Mouse (Mus musculus): ENCODE results near the gene Plekhf1.

The Plekhf1 gene

GRCm38 (mm10) chr7:38189136-38189982 is 38.5 kb downstream of the Plekhf1 start:
- intact Hi-C loops (cut with DNase I), result no loop called here

- intact Hi-C loops (cut with DNase I), result no loop called here
Observed at GRCm38 (mm10) chr7:38188281-38189075, 39.3 kb downstream of the Plekhf1 start.

- intact Hi-C loops (cut with DNase I), result no loop called here
Observed at GRCm38 (mm10) chr7:38187796-38188195, 40.0 kb downstream of the Plekhf1 start.

- intact Hi-C loops (cut with DNase I), result no loop called here
Observed at GRCm38 (mm10) chr7:38186861-38187260, 41.0 kb downstream of the Plekhf1 start.

GRCm38 (mm10) chr7:38184786-38185185 is 43.0 kb downstream of the Plekhf1 start:
- intact Hi-C loops (cut with DNase I), result loop anchor here (5.0 kb wide), 1 partner anchor 83 kb away; no protein-coding TSS in a partner anchor

GRCm38 (mm10) chr7:38184418-38184745 is 43.4 kb downstream of the Plekhf1 start:
- intact Hi-C loops (cut with DNase I), result loop anchor here (5.0 kb wide), 1 partner anchor 83 kb away; no protein-coding TSS in a partner anchor

GRCm38 (mm10) chr7:38183709-38184417 is 44.0 kb downstream of the Plekhf1 start:
- intact Hi-C loops (cut with DNase I), result loop anchor here (5.0 kb wide), 1 partner anchor 83 kb away; no protein-coding TSS in a partner anchor

GRCm38 (mm10) chr7:38182962-38183687 is 44.7 kb downstream of the Plekhf1 start, which contains the start of gene 1600014C10Rik:
Gene 1600014C10Rik, plus strand, starts transcription at chr7:38183217.
- intact Hi-C loops (cut with DNase I), result loop anchor here (1.0 to 5.0 kb wide), 2 partner anchors 18 to 84 kb away; no protein-coding TSS in a partner anchor

- intact Hi-C loops (cut with DNase I), result loop anchor here (1.0 to 5.0 kb wide), 2 partner anchors 19 to 85 kb away; no protein-coding TSS in a partner anchor
Observed at GRCm38 (mm10) chr7:38182596-38182961, 45.2 kb downstream of the Plekhf1 start.

GRCm38 (mm10) chr7:38181366-38181765 is 46.5 kb downstream of the Plekhf1 start:
- intact Hi-C loops (cut with DNase I), result loop anchor here (5.0 kb wide), 1 partner anchor 86 kb away; no protein-coding TSS in a partner anchor

- intact Hi-C loops (cut with DNase I), result loop anchor here (5.0 kb wide), 1 partner anchor 87 kb away; no protein-coding TSS in a partner anchor
Observed at GRCm38 (mm10) chr7:38179896-38180295, 47.9 kb downstream of the Plekhf1 start.

- intact Hi-C loops (cut with DNase I), result no loop called here
Observed at GRCm38 (mm10) chr7:38176056-38176455, 51.8 kb downstream of the Plekhf1 start.

- intact Hi-C loops (cut with DNase I), result no loop called here
Observed at GRCm38 (mm10) chr7:38174321-38175148, 53.3 kb downstream of the Plekhf1 start.

- intact Hi-C loops (cut with DNase I), result no loop called here
Observed at GRCm38 (mm10) chr7:38173871-38174270, 53.9 kb downstream of the Plekhf1 start.

GRCm38 (mm10) chr7:38167724-38168141 is 60.1 kb downstream of the Plekhf1 start:
- intact Hi-C loops (cut with DNase I), result no loop called here
